Mouse (Mus musculus) stomach, embryonic 15.5 days (tissue): ENCODE data around the gene Itprip. TPM values are rescaled to one million over a fixed set of nuclear protein-coding genes. Genes with fewer than 3 reads are reported as not detected.

Source experiments
- ATAC-seq: fragments of 200-750 bp; cut with Nextera tagmentation; 2 replicates; pipeline ENCODE4 v1.8.0; 2017; ENCODE audit warnings: low read depth, moderate number of reproducible peaks, moderate TSS enrichment; ENCODE audit not compliant: insufficient read depth, low FRiP score
- H3K27ac ChIP-seq: fragments of 300-500 bp; sonication (generic); 2 replicates; pipeline ENCODE4 v1.5.1; 2015; ENCODE audit warnings: mild to moderate bottlenecking, inconsistent platforms
- H3K27me3 ChIP-seq: fragments of 300-500 bp; sonication (generic); replicated peaks from 2 replicates; pipeline ENCODE4 v1.6.1; 2015; ENCODE audit warnings: inconsistent platforms
- H3K36me3 ChIP-seq: fragments of 300-500 bp; sonication (generic); 2 replicates; pipeline ENCODE4 v1.6.1; 2015; ENCODE audit warnings: inconsistent platforms
- H3K4me1 ChIP-seq: fragments of 300-500 bp; sonication (generic); 2 replicates; pipeline ENCODE4 v1.6.1; 2015; ENCODE audit warnings: inconsistent platforms
- H3K4me2 ChIP-seq: fragments of 300-500 bp; sonication (generic); 2 replicates; pipeline ENCODE4 v1.6.1; 2015; ENCODE audit warnings: mild to moderate bottlenecking, inconsistent platforms
- H3K4me3 ChIP-seq: fragments of 300-500 bp; sonication (generic); replicated peaks from 2 replicates; pipeline ENCODE4 v1.5.1; 2015; ENCODE audit warnings: inconsistent platforms
- H3K9ac ChIP-seq: fragments of 300-500 bp; sonication (generic); 2 replicates; pipeline ENCODE4 v1.6.1; 2015; ENCODE audit warnings: inconsistent platforms
- H3K9me3 ChIP-seq: fragments of 300-500 bp; sonication (generic); 2 replicates; pipeline ENCODE4 v1.6.1; 2016; ENCODE audit warnings: inconsistent platforms
- WGBS: fragments of 180-500 bp; shearing (Covaris S2); methylation state at CpG from one replicate; pipeline ENCODE4 v1.1.7; 2015; 5-methylcytosine and 5-hydroxymethylcytosine counted together
- polyA plus RNA-seq: library from polyadenylated mRNA; unstranded; fragments of >200 nt; fragmentation: Nextera tagmentation; extraction: Ambion mirVana; gene quantifications from 2 replicates; pipeline ENCODE4 v1.2.1, GENCODE M21; 2015

Itprip gene
- polyA plus RNA-seq, result 11.0 and 12.6 TPM in 2 replicates

GRCm38 (mm10) chr19:47919126-47919965 lies at the start of gene Itprip, which contains the start of gene Cfap43:
TSS of gene Itprip (minus strand) at chr19:47919299.
TSS of gene Cfap43 (minus strand) at chr19:47919287.
- Histone ChIP-seq H3K4me2 (peak within 1 kb of the TSS; percentile 86), H3K4me3 (peak within 1 kb of the TSS; percentile 93), H3K27me3 (no peaks in the 10 kb centered on the region), H3K36me3 (no peaks in the 10 kb centered on the region), H3K9me3 (no peaks in the 10 kb centered on the region), H3K4me1 (peaks cover 28% of the 10 kb centered on the region), H3K9ac (peak within 1 kb of the TSS; percentile 95), H3K27ac (peak within 1 kb of the TSS; percentile 97)
- WGBS, result under 1% methylated on average over 48 of the region's 48 CpGs
- peak; percentile 85 for ATAC-seq

- Histone ChIP-seq H3K9me3 (no peaks in the 10 kb centered on the region), H3K36me3 (no peaks in the 10 kb centered on the region), H3K9ac (no peak overlapping the region), H3K4me3 (no peak overlapping the region), H3K27me3 (no peaks in the 10 kb centered on the region), H3K4me2 (no peak overlapping the region), H3K4me1 (no peaks in the 10 kb centered on the region), H3K27ac (no peak overlapping the region)
- WGBS, result 78% methylated on average over 13 of the region's 13 CpGs
- ATAC-seq, result no peak
Measured at GRCm38 (mm10) chr19:47958181-47958580, 39.1 kb upstream of the Itprip start.

DNA sequence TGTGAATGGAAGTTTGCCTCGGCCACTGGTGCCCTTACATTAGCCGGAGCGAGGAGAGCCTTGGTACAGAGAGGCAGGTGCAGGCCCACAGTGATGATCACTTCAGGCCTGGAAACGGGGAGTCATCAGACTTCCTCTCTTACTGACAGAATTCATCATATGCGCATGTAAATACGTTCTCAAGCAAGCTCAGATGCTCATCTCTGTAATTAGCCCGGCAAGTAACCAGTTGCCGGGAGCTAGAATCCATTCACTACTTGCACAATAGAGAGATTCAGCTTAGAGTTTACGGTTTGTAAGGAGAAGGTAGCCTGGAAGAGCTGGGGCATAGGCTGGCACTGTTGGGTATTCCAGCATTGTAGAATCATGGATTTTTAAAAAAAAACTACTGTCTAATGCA lies 34.1 kb upstream of the Itprip start:
- no peaks in the 10 kb centered on the region for H3K36me3 ChIP-seq
- H3K4me2 ChIP-seq, result no peak overlapping the region
- ATAC-seq, result no peak
- H3K27ac ChIP-seq, result no peak overlapping the region
- H3K9me3 ChIP-seq, result no peaks in the 10 kb centered on the region
- no peak overlapping the region for H3K4me3 ChIP-seq
- 81% methylated on average over 9 of the region's 9 CpGs for WGBS
- H3K4me1 ChIP-seq, result no peaks in the 10 kb centered on the region
- H3K9ac ChIP-seq, result no peak overlapping the region
- H3K27me3 ChIP-seq, result no peaks in the 10 kb centered on the region

DNA sequence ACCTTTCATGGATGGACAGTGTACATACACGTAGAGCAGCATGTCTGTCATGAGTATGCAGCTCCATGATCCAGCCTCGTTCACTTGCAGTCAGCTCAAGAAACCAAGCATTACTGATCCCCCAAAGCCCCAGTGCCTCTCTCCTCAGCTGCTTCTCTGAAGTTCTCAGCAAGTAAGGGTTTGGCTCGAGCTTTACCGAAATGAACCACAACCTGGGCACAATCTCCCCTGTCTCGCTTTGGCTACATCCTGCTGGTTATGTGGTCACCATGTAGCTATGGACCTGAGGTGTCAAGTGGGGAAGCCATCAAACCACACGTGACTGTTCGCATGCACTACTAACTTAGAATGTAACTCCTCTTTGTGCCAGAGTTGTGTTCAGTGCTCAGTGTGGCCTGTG lies 31.8 kb upstream of the Itprip start:
- Histone ChIP-seq H3K4me2 (no peak overlapping the region), H3K9ac (no peak overlapping the region), H3K4me3 (no peak overlapping the region), H3K27ac (no peak overlapping the region), H3K4me1 (no peaks in the 10 kb centered on the region), H3K36me3 (no peaks in the 10 kb centered on the region), H3K27me3 (no peaks in the 10 kb centered on the region), H3K9me3 (no peaks in the 10 kb centered on the region)
- 91% methylated on average over 7 of the region's 7 CpGs for WGBS
- ATAC-seq, result no peak

- ATAC-seq, result no peak
- Histone ChIP-seq H3K4me1 (no peaks in the 10 kb centered on the region), H3K27ac (no peak overlapping the region), H3K27me3 (no peaks in the 10 kb centered on the region), H3K36me3 (no peaks in the 10 kb centered on the region), H3K9ac (no peak overlapping the region), H3K4me2 (peak overlapping the region; percentile 15; the same call in 1 of the 2 replicates), H3K9me3 (no peaks in the 10 kb centered on the region), H3K4me3 (no peak overlapping the region)
- 55% methylated on average over 23 of the region's 23 CpGs for WGBS
Measured at GRCm38 (mm10) chr19:47946821-47947465, 27.8 kb upstream of the Itprip start.

- H3K4me3 ChIP-seq, result no peak overlapping the region
- no peaks in the 10 kb centered on the region for H3K9me3 ChIP-seq
- no peak overlapping the region for H3K4me2 ChIP-seq
- H3K27me3 ChIP-seq, result peaks cover 7% of the 10 kb centered on the region; the same call in 1 of the 2 replicates
- H3K4me1 ChIP-seq, result no peaks in the 10 kb centered on the region; the same call in none of the 2 replicates
- WGBS, result 74% methylated on average over 6 of the region's 6 CpGs
- H3K36me3 ChIP-seq, result no peaks in the 10 kb centered on the region
- no peak overlapping the region for H3K27ac ChIP-seq
- no peak overlapping the region for H3K9ac ChIP-seq
- ATAC-seq, result no peak
Measured at GRCm38 (mm10) chr19:47939361-47939760, 20.3 kb upstream of the Itprip start.

DNA sequence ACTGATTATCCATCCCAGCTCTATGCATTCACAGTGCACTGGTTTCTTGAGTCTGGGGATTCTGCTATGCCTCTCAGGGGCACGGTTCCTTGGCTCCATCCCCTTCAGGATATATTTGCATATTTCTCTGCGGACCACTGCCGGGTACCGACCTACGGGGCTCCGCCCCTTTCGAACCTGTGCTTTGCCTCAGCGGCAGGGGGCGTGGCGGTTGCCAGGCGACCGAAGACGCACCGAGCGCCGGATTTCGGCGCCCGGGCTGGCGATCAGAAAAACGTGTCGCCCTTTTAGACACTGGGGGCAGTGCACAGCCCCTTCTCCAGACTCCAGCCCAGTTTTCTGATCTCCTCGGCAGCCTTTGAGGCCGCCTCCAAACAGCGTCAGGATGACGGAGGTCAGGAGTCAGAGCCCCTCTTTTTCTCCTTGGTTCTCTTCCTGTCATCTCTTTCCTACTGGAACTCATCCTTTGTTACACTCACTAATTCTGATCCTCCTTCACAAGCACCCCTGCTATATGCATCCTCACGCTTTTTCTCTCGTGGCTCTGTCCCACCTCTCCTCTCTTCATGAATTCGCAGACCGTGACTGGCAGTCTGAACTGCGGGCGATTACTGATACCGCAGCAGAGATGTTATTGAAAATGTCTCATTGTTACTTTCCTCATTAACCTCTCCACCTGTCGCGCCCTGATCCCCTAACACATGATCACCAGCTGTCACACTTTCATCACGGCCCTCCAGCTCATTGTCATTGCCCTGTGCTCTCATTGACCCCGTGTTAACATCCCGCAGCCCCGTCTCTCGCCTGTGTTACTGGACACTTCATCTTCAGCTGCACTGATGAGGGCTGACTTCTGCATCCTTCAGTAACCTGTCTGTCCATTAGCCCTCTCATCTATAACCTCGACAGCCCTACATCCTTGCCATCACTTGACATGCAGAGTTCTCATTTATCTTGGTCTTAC lies 18.6 kb upstream of the Itprip start, which contains the start of gene Cfap58:
TSS of gene Cfap58 (plus strand) at position 233 of the 964 bp plus-strand sequence.
- peaks cover 7% of the 10 kb centered on the region; the same call in 1 of the 2 replicates for H3K27me3 ChIP-seq
- no peak within 1 kb of the TSS for H3K9ac ChIP-seq
- no peaks in the 10 kb centered on the region for H3K36me3 ChIP-seq
- no peaks in the 10 kb centered on the region for H3K9me3 ChIP-seq
- 7% methylated on average over 41 of the region's 41 CpGs for WGBS
- H3K4me1 ChIP-seq, result no peaks in the 10 kb centered on the region; the same call in none of the 2 replicates
- no peak within 1 kb of the TSS for H3K27ac ChIP-seq
- H3K4me3 ChIP-seq, result peak within 1 kb of the TSS; percentile 41
- peak within 1 kb of the TSS; percentile 87 for H3K4me2 ChIP-seq
- ATAC-seq, result peak; percentile 77; the same call in 1 of the 2 replicates

- H3K4me3 ChIP-seq, result peak overlapping the region; percentile 41; the same call in 1 of the 2 replicates
- no peaks in the 10 kb centered on the region for H3K36me3 ChIP-seq
- 65% methylated on average over 9 of the region's 9 CpGs for WGBS
- H3K9ac ChIP-seq, result no peak overlapping the region
- H3K4me2 ChIP-seq, result peak overlapping the region; percentile 87; the same call in 1 of the 2 replicates
- peaks cover 7% of the 10 kb centered on the region; the same call in 1 of the 2 replicates for H3K27me3 ChIP-seq
- H3K27ac ChIP-seq, result no peak overlapping the region
- H3K4me1 ChIP-seq, result no peaks in the 10 kb centered on the region; the same call in none of the 2 replicates
- H3K9me3 ChIP-seq, result no peaks in the 10 kb centered on the region
- no peak for ATAC-seq
Measured at GRCm38 (mm10) chr19:47936938-47937337, 17.8 kb upstream of the Itprip start.

DNA sequence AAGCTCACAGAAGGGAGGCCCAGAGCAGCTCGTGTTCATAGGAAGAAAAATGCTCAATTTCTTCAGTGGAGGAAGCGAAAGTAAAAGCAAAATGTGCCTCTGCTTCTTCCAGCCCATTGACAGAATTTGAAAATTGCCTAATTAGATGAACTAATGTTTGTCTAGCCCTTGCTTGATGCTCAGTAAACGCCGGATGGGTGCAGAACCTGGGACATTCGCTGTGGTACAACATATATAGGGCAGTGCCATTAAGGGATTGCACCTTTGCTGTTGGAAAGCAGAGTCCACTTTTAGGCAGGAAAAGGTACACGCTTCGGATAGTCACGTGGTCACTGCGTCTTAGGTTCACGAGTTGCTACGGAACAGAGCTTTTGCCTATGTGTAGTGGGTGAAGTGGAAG lies 17.4 kb upstream of the Itprip start:
- no peak overlapping the region for H3K9ac ChIP-seq
- H3K9me3 ChIP-seq, result no peaks in the 10 kb centered on the region
- no peaks in the 10 kb centered on the region for H3K36me3 ChIP-seq
- H3K4me2 ChIP-seq, result no peak overlapping the region
- no peak overlapping the region for H3K4me3 ChIP-seq
- no peaks in the 10 kb centered on the region; the same call in none of the 2 replicates for H3K4me1 ChIP-seq
- ATAC-seq, result no peak
- H3K27ac ChIP-seq, result no peak overlapping the region
- 83% methylated on average over 11 of the region's 11 CpGs for WGBS
- H3K27me3 ChIP-seq, result peaks cover 7% of the 10 kb centered on the region; the same call in 1 of the 2 replicates

DNA sequence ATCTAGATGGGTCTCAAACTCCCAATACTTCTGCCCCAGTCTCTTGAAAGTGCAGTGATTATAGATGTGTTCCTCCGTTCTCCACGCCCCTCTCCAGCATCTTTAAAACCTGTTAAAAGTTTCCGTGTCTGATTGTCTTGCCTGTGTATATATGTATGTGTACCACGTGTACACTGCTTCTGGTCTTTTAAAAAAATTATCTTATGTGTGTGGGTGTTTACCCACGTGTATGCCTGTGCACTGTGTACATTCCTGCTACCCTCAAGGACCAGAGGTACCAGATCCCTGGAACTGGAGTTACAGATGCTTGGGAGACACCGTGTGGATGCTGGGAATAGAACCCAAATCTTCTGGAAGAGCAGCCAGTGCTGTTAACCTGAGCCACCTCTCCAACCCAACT lies 16.4 kb upstream of the Itprip start:
- 72% methylated on average over 6 of the region's 6 CpGs for WGBS
- Histone ChIP-seq H3K27ac (no peak overlapping the region), H3K4me2 (no peak overlapping the region), H3K9me3 (no peaks in the 10 kb centered on the region), H3K36me3 (no peaks in the 10 kb centered on the region), H3K4me3 (no peak overlapping the region), H3K9ac (no peak overlapping the region), H3K27me3 (peaks cover 7% of the 10 kb centered on the region; the same call in 1 of the 2 replicates), H3K4me1 (no peaks in the 10 kb centered on the region; the same call in none of the 2 replicates)
- no peak for ATAC-seq

- no peak overlapping the region for H3K4me3 ChIP-seq
- ATAC-seq, result no peak
- peaks cover 7% of the 10 kb centered on the region; the same call in 1 of the 2 replicates for H3K27me3 ChIP-seq
- no peaks in the 10 kb centered on the region for H3K36me3 ChIP-seq
- no peak overlapping the region for H3K4me2 ChIP-seq
- WGBS, result 65% methylated on average over 16 of the region's 16 CpGs
- H3K9me3 ChIP-seq, result no peaks in the 10 kb centered on the region
- no peak overlapping the region for H3K9ac ChIP-seq
- no peaks in the 10 kb centered on the region; the same call in none of the 2 replicates for H3K4me1 ChIP-seq
- no peak overlapping the region; the same call in 1 of the 2 replicates for H3K27ac ChIP-seq
Measured at GRCm38 (mm10) chr19:47934636-47935238, 15.6 kb upstream of the Itprip start.
